13 mouse cellular contexts compared by ENCODE assay signal in genomic region chr7:44685531-44686402, GRCm38 (mm10). TPM values are rescaled to one million over a fixed set of nuclear protein-coding genes. Genes with fewer than 3 reads are reported as not detected.
A peak's percentile ranks its signal among the peaks of the same experiment; 100 is the strongest.
DNase-seq lines count a peak whose midpoint lies in the region; ATAC-seq and TF ChIP-seq lines count a peak whose summit lies in the region.
"Had no signal": no experiment of that assay in that cellular context is flagged by ENCODE, and none has a peak within 500 bp of the region (broad histone marks: within the 10 kb centered on the region; RNA-seq: fewer than 3 reads in every experiment).

No protein-coding gene starts in this region.

- no peaks in the 10 kb centered on the region for H3K27me3 ChIP-seq in midbrain, embryonic 12.5 days
- no peaks in the 10 kb centered on the region for H3K27me3 ChIP-seq in midbrain, embryonic 10.5 days (ENCODE audit: low read depth, poor library complexity, severe bottlenecking)
- no peaks in the 10 kb centered on the region for H3K27me3 ChIP-seq in stomach, embryonic 14.5 days (ENCODE audit: control insufficient read depth, insufficient read depth, low read length)
- H3K27me3 ChIP-seq: limb, embryonic 15.5 days had no signal

- H3K4me1 ChIP-seq in midbrain, embryonic 12.5 days = peaks cover 5% of the 10 kb centered on the region; the same call in 1 of the 2 replicates
- H3K4me1 ChIP-seq in midbrain, embryonic 10.5 days = no peaks in the 10 kb centered on the region
- H3K4me1 ChIP-seq in lung, adult 2 months (ENCODE audit: control insufficient read depth, insufficient read depth, low read length) = no peaks in the 10 kb centered on the region
- H3K4me1 ChIP-seq in stomach, embryonic 14.5 days (ENCODE audit: control insufficient read depth, insufficient read depth, low read length) = peaks cover 8% of the 10 kb centered on the region; the same call in 1 of the 2 replicates

- TF ChIP-seq POLR2A in lung, adult 2 months (IDR thresholded peaks at IDR 0.05; ENCODE audit: borderline replicate concordance, extremely low read depth, low read depth, low read length) = no peak

- H3K9ac ChIP-seq in midbrain, embryonic 12.5 days (replicated peaks) = no peak overlapping the region
- no peak overlapping the region for H3K9ac ChIP-seq in stomach, embryonic 14.5 days (replicated peaks; ENCODE audit: low read depth, low read length)
- H3K9ac ChIP-seq: limb, embryonic 15.5 days had no signal

- DNase-seq in adrenal gland, adult 2 months = peak; percentile 20
- no peak for DNase-seq in adrenal gland, adult 18-20 months (ENCODE audit: low spot score in 2 of 2)
- DNase-seq in midbrain, embryonic 10.5 days (ENCODE audit: low spot score) = no peak
- DNase-seq in lung, adult 2 months = peak; percentile 77
- DNase-seq in frontal cortex, adult 2 months (ENCODE audit: extremely low spot score in 1 of 2, low spot score in 1 of 2) = no peak
- DNase-seq in right cerebral cortex, adult 18-20 months = no peak
- DNase-seq: cerebellum, adult 2 months; kidney, postnatal 4 days; thymus, postnatal 36 days had no signal

- WGBS in midbrain, embryonic 12.5 days = 68% methylated on average over 16 of the region's 17 CpGs
- 71% methylated on average over 17 of the region's 17 CpGs for whole genome bisulfite sequencing in midbrain, embryonic 10.5 days
- WGBS in lung, adult 2 months = 40% methylated on average over 17 of the region's 17 CpGs
- 43% methylated on average over 17 of the region's 17 CpGs for WGBS in stomach, embryonic 14.5 days

- H3K36me3 ChIP-seq in midbrain, embryonic 12.5 days = no peaks in the 10 kb centered on the region
- H3K36me3 ChIP-seq in midbrain, embryonic 10.5 days = no peaks in the 10 kb centered on the region
- H3K36me3 ChIP-seq in stomach, embryonic 14.5 days (ENCODE audit: control insufficient read depth, insufficient read depth, low read length) = no peaks in the 10 kb centered on the region
- H3K36me3 ChIP-seq: limb, embryonic 15.5 days had no signal

- TF ChIP-seq CTCF in lung, adult 2 months (IDR thresholded peaks at IDR 0.05; ENCODE audit: insufficient read depth, low read length) = no peak

- 0 out of 2 replicates have a peak, but pooled peaks cover 2% of the 10 kb centered on the region for H3K9me3 ChIP-seq in midbrain, embryonic 12.5 days
- H3K9me3 ChIP-seq in midbrain, embryonic 10.5 days (replicated peaks) = 0 out of 2 replicates have a peak, but pooled peaks cover 7% of the 10 kb centered on the region
- H3K9me3 ChIP-seq in stomach, embryonic 14.5 days (ENCODE audit: control insufficient read depth, low read depth, low read length) = no peaks in the 10 kb centered on the region
- H3K9me3 ChIP-seq: limb, embryonic 15.5 days had no signal

- no peak overlapping the region for H3K27ac ChIP-seq in midbrain, embryonic 12.5 days (replicated peaks)
- no peak overlapping the region for H3K27ac ChIP-seq in midbrain, embryonic 10.5 days (replicated peaks)
- no peak overlapping the region for H3K27ac ChIP-seq in stomach, embryonic 14.5 days (ENCODE audit: low read length)
- H3K27ac ChIP-seq: limb, embryonic 15.5 days had no signal

- ATAC-seq in midbrain, embryonic 12.5 days (ENCODE audit: low FRiP score, low read depth) = 0 out of 2 replicates have a peak, but pooled peaks have one; percentile 27
- peak; percentile 51; the same call in 1 of the 2 replicates for ATAC-seq in stomach, embryonic 14.5 days (ENCODE audit: insufficient number of reproducible peaks, insufficient read depth, low FRiP score, low read depth)

- H3K4me3 ChIP-seq in midbrain, embryonic 12.5 days = no peak overlapping the region
- H3K4me3 ChIP-seq in midbrain, embryonic 10.5 days = no peak overlapping the region
- no peak overlapping the region for H3K4me3 ChIP-seq in lung, adult 2 months (replicated peaks; ENCODE audit: extremely low read depth, low read depth, low read length)
- no peak overlapping the region for H3K4me3 ChIP-seq in stomach, embryonic 14.5 days (ENCODE audit: low read depth, low read length)
- H3K4me3 ChIP-seq: limb, embryonic 15.5 days had no signal

- no peak overlapping the region for H3K4me2 ChIP-seq in midbrain, embryonic 12.5 days (replicated peaks)
- no peak overlapping the region for H3K4me2 ChIP-seq in stomach, embryonic 14.5 days (replicated peaks; ENCODE audit: low read depth, low read length)
- H3K4me2 ChIP-seq: limb, embryonic 15.5 days had no signal

RNA-seq across cellular contexts. Expression of gene Myh14, which starts 15.1 kb away (rescaled TPM):
- 1 to 10 TPM; 3.2 to 5.6 TPM for total RNA-seq in adrenal gland, adult 2 months (2021)
- 1.2 and 1.7 TPM in 2 replicates for polyA plus RNA-seq in adrenal gland, adult 2 months (2012; rRNA removed)
- 1 to 10 TPM; 5.5 to 6.6 TPM for total RNA-seq in adrenal gland, adult 18-20 months (2021)
- 1.9 and 2.3 TPM in 2 replicates for polyA plus RNA-seq in midbrain, embryonic 12.5 days (2016; fragmentation: Nextera tagmentation; extraction: Ambion mirVana)
- polyA plus RNA-seq in midbrain, embryonic 10.5 days (2016; fragmentation: Nextera tagmentation; extraction: Ambion mirVana) = 1.0 and 1.1 TPM in 2 replicates
- polyA plus RNA-seq in lung, adult 2 months (2012; rRNA removed) = 223 and 227 TPM in 2 replicates
- 14.0 and 15.8 TPM in 2 replicates for polyA plus RNA-seq in stomach, embryonic 14.5 days (2014; fragmentation: Nextera tagmentation; extraction: Ambion mirVana)
- polyA plus RNA-seq in frontal cortex, adult 2 months (2012; rRNA removed) = 17.5 and 18.6 TPM in 2 replicates
- total RNA-seq: neutrophil, adult 5-6 weeks had no signal

RNA-seq across cellular contexts. Expression of gene Izumo2, which starts 22.8 kb away (rescaled TPM):
- not detected for total RNA-seq in adrenal gland, adult 2 months (2021)
- not detected in 2 replicates for polyA plus RNA-seq in adrenal gland, adult 2 months (2012; rRNA removed)
- not detected for total RNA-seq in adrenal gland, adult 18-20 months (2021)
- polyA plus RNA-seq in midbrain, embryonic 12.5 days (2016; fragmentation: Nextera tagmentation; extraction: Ambion mirVana) = not detected in 2 replicates
- polyA plus RNA-seq in midbrain, embryonic 10.5 days (2016; fragmentation: Nextera tagmentation; extraction: Ambion mirVana) = not detected in 2 replicates
- polyA plus RNA-seq in lung, adult 2 months (2012; rRNA removed) = not detected in 2 replicates
- not detected in 2 replicates for polyA plus RNA-seq in stomach, embryonic 14.5 days (2014; fragmentation: Nextera tagmentation; extraction: Ambion mirVana)
- polyA plus RNA-seq in frontal cortex, adult 2 months (2012; rRNA removed) = not detected in 2 replicates
- total RNA-seq: neutrophil, adult 5-6 weeks had no signal
- polyA plus RNA-seq: cerebellum, adult 2 months; limb, embryonic 15.5 days had no signal

Comparison
In these comparisons a context has a peak if more than half of its experiments do, and no peak if none do; other contexts are left out.
1. DNase-seq: peak in adrenal gland, adult 2 months (single experiment) and lung, adult 2 months (single experiment); none in adrenal gland, adult 18-20 months (0 of 2), midbrain, embryonic 10.5 days (single experiment), frontal cortex, adult 2 months (0 of 2) and right cerebral cortex, adult 18-20 months (single experiment).
2. RNA of gene Myh14, which starts 15.1 kb away (polyA plus RNA-seq): 223 to 227 TPM in lung, adult 2 months; 17.5 to 18.6 TPM in frontal cortex, adult 2 months, 14.0 to 15.8 TPM in stomach, embryonic 14.5 days, 1.9 to 2.3 TPM in midbrain, embryonic 12.5 days, 1.2 to 1.7 TPM in adrenal gland, adult 2 months and 1.0 to 1.1 TPM in midbrain, embryonic 10.5 days; every median in the first group is over 10 times any median in the second.